Mouse (Mus musculus) heart, adult 2 months (tissue): Measurements from ENCODE around the gene Rad50.

Source experiments
- CTCF ChIP-seq: fragments of 200-600 bp; IDR thresholded peaks from 2 replicates; pipeline ENCODE4 v1.8.1; 2022; ENCODE audit warnings: antibody characterized with exemption, mild to moderate bottlenecking, moderate library complexity
- EP300 ChIP-seq: fragments of 200-500 bp; IDR thresholded peaks from 2 replicates; pipeline ENCODE4 v1.6.1; 2011; ENCODE audit warnings: low read depth, low read length, control low read depth; ENCODE audit not compliant: insufficient read depth
- POLR2A ChIP-seq: fragments of 200-500 bp; IDR thresholded peaks from 2 replicates; pipeline ENCODE4 v1.6.1; 2011; ENCODE audit warnings: mild to moderate bottlenecking, low read depth, low read length, control low read depth; ENCODE audit not compliant: insufficient read depth

GRCm38 (mm10) chr11:53651441-53651840, 55.7 kb downstream of the Rad50 start:
- TF ChIP-seq POLR2A (no peak), CTCF (no peak), EP300 (no peak)
